Mouse (Mus musculus) liver, embryonic 11.5 days (tissue): ENCODE data around the gene Hist1h1c. TPM values are rescaled to one million over a fixed set of nuclear protein-coding genes. Genes with fewer than 3 reads are reported as not detected.
"Not testable (repeated sequence)": the region's sequence is repeated elsewhere in the genome, so short reads cannot be mapped to it uniquely, and the experiment has no call there.

Source experiments
- ATAC-seq: fragments of 200-750 bp; cut with Nextera tagmentation; replicated peaks from 2 replicates; pipeline ENCODE4 v1.8.0; 2017; ENCODE audit warnings: moderate number of reproducible peaks, mild to moderate bottlenecking, moderate TSS enrichment, moderate library complexity; ENCODE audit not compliant: low FRiP score
- DNase-seq: peaks from one replicate; pipeline ENCODE4 v3.0.0-alpha.2; 2017; ENCODE audit warnings: low spot score
- H3K27ac ChIP-seq: fragments of 300-500 bp; sonication (generic); 2 replicates; pipeline ENCODE4 v1.5.1; 2014; ENCODE audit warnings: mild to moderate bottlenecking, low read depth, low read length, control low read depth
- H3K27me3 ChIP-seq: fragments of 300-500 bp; sonication (generic); replicated peaks from 2 replicates; pipeline ENCODE4 v1.6.1; 2014; ENCODE audit warnings: low read length, mixed read lengths; ENCODE audit not compliant: control insufficient read depth, insufficient read depth
- H3K36me3 ChIP-seq: fragments of 300-500 bp; sonication (generic); 2 replicates; pipeline ENCODE4 v1.6.1; 2014; ENCODE audit warnings: mild to moderate bottlenecking, low read length, moderate library complexity, mixed read lengths; ENCODE audit not compliant: control insufficient read depth, insufficient read depth
- H3K4me1 ChIP-seq: fragments of 300-500 bp; sonication (generic); replicated peaks from 2 replicates; pipeline ENCODE4 v1.6.1; 2014; ENCODE audit warnings: low read length, mixed read lengths; ENCODE audit not compliant: control insufficient read depth, insufficient read depth
- H3K4me2 ChIP-seq: fragments of 300-500 bp; sonication (generic); 2 replicates; pipeline ENCODE4 v1.6.1; 2014; ENCODE audit warnings: mild to moderate bottlenecking, control low read depth, moderate library complexity
- H3K4me3 ChIP-seq: fragments of 300-500 bp; sonication (generic); 2 replicates; pipeline ENCODE4 v1.5.1; 2014; ENCODE audit warnings: low read depth, low read length, control low read depth
- H3K9ac ChIP-seq: fragments of 300-500 bp; sonication (generic); 2 replicates; pipeline ENCODE4 v1.6.1; 2014; ENCODE audit warnings: low read depth, low read length, control low read depth
- H3K9me3 ChIP-seq: fragments of 300-500 bp; sonication (generic); 2 replicates; pipeline ENCODE4 v1.6.1; 2016; ENCODE audit warnings: low read length, inconsistent platforms, mixed read lengths; ENCODE audit not compliant: control insufficient read depth
- WGBS: fragments of 180-500 bp; shearing (Covaris S2); extraction: QIAGEN DNeasy Blood & Tissue Kit; methylation state at CpG from one replicate; pipeline ENCODE4 v1.1.7; 2014; 5-methylcytosine and 5-hydroxymethylcytosine counted together
- polyA plus RNA-seq: library from polyadenylated mRNA; unstranded; fragments of >200 nt; fragmentation: Nextera tagmentation; extraction: Ambion mirVana; gene quantifications from 2 replicates; pipeline ENCODE4 v1.2.1, GENCODE M21; 2014

The Hist1h1c gene
- polyA plus RNA-seq, 1 experiment from 2014 or later: 24.2 TPM

DNA sequence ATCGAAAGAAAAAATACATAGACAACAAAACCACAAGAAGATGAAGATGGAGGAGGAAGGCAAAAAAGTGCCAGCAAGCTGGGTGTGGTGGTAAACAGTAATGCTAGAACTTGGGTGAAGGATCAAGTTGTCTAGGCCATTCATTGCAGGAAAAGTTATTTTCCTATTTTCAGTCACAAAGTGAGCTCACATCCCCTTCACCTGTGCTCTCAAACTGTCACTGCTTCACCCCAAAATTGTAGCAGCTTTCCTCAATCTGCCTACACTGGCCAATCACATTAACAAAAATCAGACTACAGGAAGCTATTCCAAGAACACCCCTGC is 21.3 kb downstream of the Hist1h1c start:
- Histone ChIP-seq H3K9ac (peak overlapping the region; percentile 87), H3K9me3 (no peaks in the 10 kb centered on the region), H3K36me3 (no peaks in the 10 kb centered on the region), H3K4me2 (peak overlapping the region; percentile 84), H3K27ac (peak overlapping the region; percentile 99), H3K4me1 (peaks cover 42% of the 10 kb centered on the region), H3K4me3 (peak overlapping the region; percentile 53; the same call in 1 of the 2 replicates), H3K27me3 (no peaks in the 10 kb centered on the region)
- ATAC-seq (no peak), DNase-seq (peak; percentile 60)
- WGBS: 64% methylated on average over 1 of the region's 1 CpGs

DNA sequence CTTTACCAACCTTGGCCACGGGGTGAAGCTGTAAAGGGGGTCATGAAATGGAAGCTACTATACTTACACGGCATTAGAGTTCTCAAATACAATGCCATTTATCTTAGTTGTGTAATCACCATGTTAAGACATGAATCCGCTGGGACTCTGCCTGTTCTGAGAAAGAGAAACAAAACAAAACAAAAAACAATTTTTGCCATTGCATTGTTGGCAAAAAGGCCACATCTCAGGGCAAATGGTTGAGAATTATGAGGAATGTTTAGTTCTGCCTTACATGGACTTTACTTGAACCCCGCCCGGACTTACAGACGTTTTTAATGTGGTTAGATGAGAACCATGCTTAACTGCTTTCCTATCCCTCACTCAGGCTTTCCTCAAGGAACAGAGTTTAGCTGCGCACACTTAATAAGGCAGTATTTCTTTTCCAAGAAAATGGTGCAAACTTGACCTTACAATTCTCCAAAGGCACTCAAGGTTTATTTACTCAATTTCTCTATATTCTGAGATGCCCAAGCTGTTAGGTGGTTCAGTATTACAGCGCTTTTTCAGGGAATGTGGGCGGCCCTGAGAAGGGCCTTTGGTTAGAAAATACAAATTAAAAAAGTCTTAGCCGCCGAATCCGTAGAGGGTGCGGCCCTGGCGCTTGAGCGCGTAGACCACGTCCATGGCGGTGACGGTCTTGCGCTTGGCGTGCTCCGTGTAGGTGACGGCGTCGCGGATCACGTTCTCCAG is 21.8 kb downstream of the Hist1h1c start:
- H3K36me3 ChIP-seq: no peaks in the 10 kb centered on the region
- H3K4me3 ChIP-seq: peak overlapping the region; percentile 53
- H3K9me3 ChIP-seq: no peaks in the 10 kb centered on the region
- H3K4me2 ChIP-seq: peak overlapping the region; percentile 84
- H3K9ac ChIP-seq: peak overlapping the region; percentile 87
- H3K27me3 ChIP-seq: no peaks in the 10 kb centered on the region
- ATAC-seq (no peak; the same call in 1 of the 2 replicates), DNase-seq (no peak)
- 1% methylated on average over 20 of the region's 27 CpGs for WGBS
- peak overlapping the region; percentile 99 for H3K27ac ChIP-seq
- H3K4me1 ChIP-seq: peaks cover 43% of the 10 kb centered on the region

DNA sequence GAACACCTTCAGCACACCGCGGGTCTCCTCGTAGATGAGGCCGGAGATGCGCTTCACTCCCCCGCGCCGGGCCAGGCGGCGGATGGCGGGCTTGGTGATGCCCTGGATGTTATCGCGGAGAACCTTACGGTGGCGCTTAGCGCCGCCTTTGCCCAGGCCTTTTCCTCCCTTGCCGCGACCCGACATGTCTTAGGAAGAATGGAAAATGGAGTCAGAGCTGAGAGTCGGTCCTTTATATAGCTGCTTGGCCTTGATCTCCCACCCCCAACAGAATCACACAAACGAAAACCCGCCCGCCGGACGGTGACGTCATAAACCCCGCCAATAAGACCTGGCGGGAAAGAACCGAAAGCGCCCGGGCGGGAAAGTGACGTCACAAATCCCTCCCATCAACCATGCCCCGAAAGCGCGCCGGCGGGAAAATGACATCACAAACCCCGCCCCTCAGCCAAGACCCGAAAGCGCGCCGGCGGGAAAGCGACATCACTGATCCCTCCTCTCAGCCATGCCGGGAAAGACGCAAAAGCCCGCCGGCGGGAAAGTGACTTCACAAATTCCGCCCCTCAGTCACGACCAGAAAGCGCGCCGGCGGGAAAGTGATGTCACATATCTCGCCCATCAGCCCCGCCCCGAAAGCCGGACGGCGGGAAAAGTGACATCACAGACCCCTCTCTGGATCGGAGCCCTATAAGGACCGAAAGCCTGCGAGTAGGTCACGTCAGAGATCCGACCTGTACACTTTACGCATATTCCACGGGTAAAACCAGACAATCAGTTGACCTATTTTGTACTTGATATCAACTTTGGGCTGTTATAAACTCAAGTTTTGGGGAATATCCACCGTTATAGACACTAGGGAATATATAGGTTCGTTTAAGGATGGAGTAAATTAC is 22.6 kb downstream of the Hist1h1c start, which contains the start of gene Hist1h4a:
Gene Hist1h4a, minus strand, starts transcription at position 259 of the 893 bp plus-strand sequence.
- Histone ChIP-seq H3K4me3 (peak within 1 kb of the TSS; percentile 53), H3K27ac (peak within 1 kb of the TSS; percentile 99), H3K4me1 (peaks cover 40% of the 10 kb centered on the region), H3K9ac (peak within 1 kb of the TSS; percentile 87), H3K27me3 (no peaks in the 10 kb centered on the region), H3K4me2 (peak within 1 kb of the TSS; percentile 84), H3K36me3 (no peaks in the 10 kb centered on the region), H3K9me3 (no peaks in the 10 kb centered on the region)
- 0% methylated on average over 65 of the region's 72 CpGs for WGBS
- ATAC-seq (peak; percentile 65), DNase-seq (peak; percentile 100)

DNA sequence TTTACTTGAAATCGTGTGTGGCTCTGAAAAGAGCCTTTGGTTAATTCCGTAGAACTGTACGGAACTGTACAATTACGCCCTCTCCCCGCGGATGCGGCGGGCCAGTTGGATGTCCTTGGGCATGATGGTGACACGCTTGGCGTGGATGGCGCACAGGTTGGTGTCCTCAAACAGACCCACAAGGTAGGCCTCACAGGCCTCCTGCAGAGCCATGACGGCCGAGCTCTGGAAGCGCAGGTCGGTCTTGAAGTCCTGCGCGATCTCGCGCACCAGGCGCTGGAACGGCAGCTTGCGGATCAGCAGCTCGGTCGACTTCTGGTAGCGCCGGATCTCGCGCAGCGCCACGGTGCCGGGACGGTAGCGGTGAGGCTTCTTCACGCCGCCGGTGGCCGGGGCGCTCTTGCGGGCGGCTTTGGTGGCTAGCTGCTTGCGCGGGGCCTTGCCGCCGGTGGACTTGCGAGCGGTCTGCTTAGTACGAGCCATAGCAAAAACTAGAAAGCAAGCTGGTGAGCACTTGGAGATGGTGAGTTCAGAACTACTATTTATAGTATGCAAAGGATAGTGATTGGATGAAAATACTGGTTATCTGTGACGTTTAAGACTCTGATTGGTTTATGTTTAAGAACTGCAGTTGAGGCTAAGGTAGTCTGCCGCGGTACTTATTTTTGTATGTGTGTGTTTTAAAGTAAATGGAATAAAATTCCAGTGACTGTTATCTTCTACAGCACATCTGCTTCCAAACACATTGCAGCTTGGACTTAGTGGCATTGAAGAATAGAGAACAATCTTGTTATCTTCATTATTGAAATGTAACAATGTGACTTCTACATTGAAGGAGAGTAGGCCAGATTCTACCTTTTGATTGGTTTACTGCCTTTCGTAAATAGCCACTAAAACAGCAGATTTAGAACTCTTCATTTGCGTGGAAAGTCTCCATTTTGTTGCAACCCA is 23.5 kb downstream of the Hist1h1c start, which contains the start of gene Hist1h3a:
Gene Hist1h3a, minus strand, starts transcription at position 516 of the 951 bp plus-strand sequence.
- Histone ChIP-seq H3K4me3 (peak within 1 kb of the TSS; percentile 56), H3K9ac (peak within 1 kb of the TSS; percentile 83), H3K27ac (peak within 1 kb of the TSS; percentile 99), H3K4me2 (peak within 1 kb of the TSS; percentile 84), H3K4me1 (peaks cover 40% of the 10 kb centered on the region)
- DNase-seq (peak; percentile 66), ATAC-seq (peak; percentile 67)
- H3K27me3 ChIP-seq, H3K9me3 ChIP-seq, H3K36me3 ChIP-seq: not testable (repeated sequence)
- under 1% methylated on average over 29 of the region's 52 CpGs for WGBS

DNA sequence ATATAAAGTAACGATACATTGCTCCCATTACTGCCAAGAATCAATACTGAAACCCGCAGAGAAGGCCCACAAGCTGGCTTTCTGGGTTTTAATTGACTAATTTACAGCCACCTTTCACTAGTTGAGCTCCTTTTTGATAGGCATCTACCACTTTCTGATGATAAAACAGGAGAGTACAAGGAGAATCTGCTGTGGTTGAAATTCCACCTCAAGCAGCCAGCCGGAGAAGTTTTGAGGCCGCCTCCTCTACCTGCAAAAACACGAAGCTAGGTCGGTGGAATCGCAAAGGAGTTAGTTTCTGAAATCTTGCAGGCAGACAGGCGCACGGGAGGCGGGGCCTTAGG is 24.6 kb downstream of the Hist1h1c start:
- H3K4me1 ChIP-seq: peaks cover 34% of the 10 kb centered on the region
- H3K4me3 ChIP-seq: peak overlapping the region; percentile 56
- H3K9me3 ChIP-seq: no peaks in the 10 kb centered on the region
- no peak for ATAC-seq
- DNase-seq: no peak
- peak overlapping the region; percentile 83 for H3K9ac ChIP-seq
- H3K27ac ChIP-seq: peak overlapping the region; percentile 99
- WGBS: 2% methylated on average over 10 of the region's 10 CpGs
- H3K27me3 ChIP-seq: no peaks in the 10 kb centered on the region
- H3K36me3 ChIP-seq: no peaks in the 10 kb centered on the region
- H3K4me2 ChIP-seq: peak overlapping the region; percentile 84

DNA sequence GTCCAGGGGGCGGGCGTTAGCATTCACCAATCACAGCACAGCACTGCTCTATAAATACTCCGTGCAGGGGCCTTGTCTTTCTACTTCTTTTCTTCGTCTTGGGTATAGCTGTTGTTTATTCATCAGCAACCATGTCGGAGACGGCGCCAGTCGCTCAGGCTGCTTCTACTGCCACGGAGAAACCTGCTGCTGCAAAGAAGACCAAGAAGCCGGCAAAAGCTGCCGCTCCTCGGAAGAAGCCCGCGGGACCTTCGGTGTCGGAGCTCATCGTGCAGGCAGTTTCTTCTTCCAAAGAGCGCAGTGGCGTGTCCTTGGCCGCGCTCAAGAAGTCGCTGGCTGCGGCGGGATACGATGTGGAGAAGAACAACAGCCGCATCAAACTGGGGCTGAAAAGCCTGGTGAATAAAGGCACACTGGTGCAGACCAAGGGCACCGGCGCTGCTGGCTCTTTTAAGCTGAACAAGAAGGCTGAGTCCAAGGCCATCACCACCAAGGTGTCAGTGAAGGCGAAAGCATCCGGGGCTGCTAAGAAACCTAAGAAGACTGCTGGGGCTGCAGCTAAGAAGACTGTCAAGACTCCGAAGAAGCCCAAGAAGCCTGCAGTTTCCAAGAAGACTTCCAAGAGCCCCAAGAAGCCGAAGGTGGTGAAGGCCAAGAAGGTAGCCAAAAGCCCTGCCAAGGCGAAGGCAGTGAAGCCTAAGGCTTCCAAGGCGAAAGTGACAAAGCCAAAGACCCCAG is 25.1 kb downstream of the Hist1h1c start, which contains the start of gene Hist1h1a:
Gene Hist1h1a, plus strand, starts transcription at position 81 of the 738 bp plus-strand sequence.
- Histone ChIP-seq H3K27ac (peak within 1 kb of the TSS; percentile 99), H3K9ac (peak within 1 kb of the TSS; percentile 83), H3K4me1 (peaks cover 34% of the 10 kb centered on the region), H3K4me3 (peak within 1 kb of the TSS; percentile 56), H3K36me3 (no peaks in the 10 kb centered on the region), H3K9me3 (no peaks in the 10 kb centered on the region), H3K4me2 (peak within 1 kb of the TSS; percentile 84), H3K27me3 (no peaks in the 10 kb centered on the region)
- DNase-seq (peak; percentile 92), ATAC-seq (peak; percentile 50)
- WGBS: 4% methylated on average over 34 of the region's 34 CpGs

DNA sequence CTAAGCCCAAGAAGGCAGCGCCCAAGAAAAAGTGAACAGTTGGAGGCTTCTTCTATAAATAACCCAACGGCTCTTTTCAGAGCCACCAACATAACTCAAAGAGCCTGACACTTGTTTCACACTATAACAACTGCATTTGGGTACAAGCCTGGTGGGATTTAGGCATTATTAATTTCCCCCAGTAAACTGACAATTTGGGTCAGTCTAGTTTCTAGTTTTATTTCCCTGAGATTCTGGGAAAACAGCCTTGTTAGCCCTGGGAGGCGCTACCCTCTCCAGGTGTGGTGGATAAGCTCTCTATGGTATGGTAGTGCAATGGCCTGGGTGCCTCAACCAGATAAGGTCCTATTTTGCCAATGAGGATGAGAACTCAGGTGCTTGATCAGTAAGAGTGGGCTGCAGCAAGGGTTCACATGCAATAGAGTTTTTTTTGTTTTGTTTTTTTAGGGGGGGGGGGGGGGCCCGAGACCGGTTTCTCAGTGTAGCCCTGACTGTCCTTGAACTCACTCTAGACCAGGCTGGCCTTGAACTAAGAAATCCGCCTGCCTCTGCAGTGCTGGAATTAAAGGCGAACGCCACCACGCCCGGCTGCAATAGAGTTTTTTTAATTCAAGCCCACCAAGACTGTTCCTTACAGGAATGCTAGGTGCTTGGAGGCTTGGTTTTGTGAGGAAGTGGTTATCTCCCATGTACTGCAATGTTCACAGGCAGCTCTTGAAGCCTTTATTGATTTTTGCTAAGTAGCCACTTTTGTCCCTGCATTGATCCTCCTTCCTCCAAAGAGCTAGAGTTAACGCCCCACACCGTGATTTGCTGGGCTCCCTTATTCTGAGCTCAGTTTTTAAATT is 25.9 kb downstream of the Hist1h1c start:
- peak; percentile 67 for DNase-seq

More for the DNA sequence above, 25.9 kb downstream of the Hist1h1c start:
- H3K36me3 ChIP-seq: no peaks in the 10 kb centered on the region
- H3K4me2 ChIP-seq: peak overlapping the region; percentile 84
- H3K9ac ChIP-seq: peak overlapping the region; percentile 83
- peak overlapping the region; percentile 56 for H3K4me3 ChIP-seq
- ATAC-seq: peak; percentile 22; the same call in 1 of the 2 replicates
- H3K27me3 ChIP-seq: no peaks in the 10 kb centered on the region
- H3K9me3 ChIP-seq: no peaks in the 10 kb centered on the region
- 26% methylated on average over 12 of the region's 12 CpGs for WGBS
- peak overlapping the region; percentile 99 for H3K27ac ChIP-seq
- H3K4me1 ChIP-seq: peaks cover 32% of the 10 kb centered on the region
